Mouse (Mus musculus): ENCODE data around the gene Aldoc. TPM values are rescaled to one million over a fixed set of nuclear protein-coding genes. Genes with fewer than 3 reads are reported as not detected.

The Aldoc gene
- total RNA-seq, 4 experiments from 2014 or later, result 0.75 to 1.8 (median 1.3) TPM

DNA sequence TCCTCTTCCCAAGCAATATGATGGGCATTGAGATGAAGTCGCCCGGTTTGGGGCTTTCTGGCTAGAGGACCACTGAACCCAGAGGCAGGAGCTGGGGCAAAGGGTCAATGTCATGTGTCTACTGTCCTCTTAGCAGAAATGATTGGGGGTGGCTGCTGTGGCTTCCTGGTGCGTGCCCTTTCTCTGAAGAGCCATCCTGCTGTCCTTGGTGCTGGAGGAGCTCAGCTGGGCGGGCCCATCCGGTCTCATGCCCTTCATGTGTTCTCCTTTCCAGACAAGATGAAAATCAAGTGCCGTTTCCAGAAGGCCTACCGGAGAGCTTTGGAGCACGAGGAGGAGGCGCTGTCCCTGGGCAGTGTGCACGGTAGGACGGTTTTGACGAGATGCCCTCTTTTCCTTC, 9.9 kb downstream of the Aldoc start:
- no peak for DNase-seq (ENCODE audit: low spot score)

DNA sequence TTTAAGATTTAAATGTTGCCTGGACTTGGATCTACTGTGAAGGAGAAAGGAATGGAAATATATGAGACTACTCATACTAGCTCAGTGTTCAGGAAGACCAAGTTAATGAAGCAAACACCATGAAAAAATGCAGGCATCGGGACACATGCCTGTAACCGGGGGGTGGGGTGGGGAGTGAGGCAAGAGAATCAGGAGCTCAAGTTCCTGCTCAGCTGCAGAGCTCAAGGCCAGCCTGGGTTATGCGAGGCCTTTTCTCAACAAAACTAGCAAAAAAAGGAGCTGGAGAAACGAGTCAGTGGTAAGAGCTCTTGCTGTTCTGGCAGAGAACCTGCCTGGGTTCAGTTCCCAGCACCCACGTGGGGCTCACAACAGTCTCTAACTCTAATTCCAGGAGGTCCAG, 11.2 kb downstream of the Aldoc start:
- DNase-seq (ENCODE audit: low spot score), result no peak

DNA sequence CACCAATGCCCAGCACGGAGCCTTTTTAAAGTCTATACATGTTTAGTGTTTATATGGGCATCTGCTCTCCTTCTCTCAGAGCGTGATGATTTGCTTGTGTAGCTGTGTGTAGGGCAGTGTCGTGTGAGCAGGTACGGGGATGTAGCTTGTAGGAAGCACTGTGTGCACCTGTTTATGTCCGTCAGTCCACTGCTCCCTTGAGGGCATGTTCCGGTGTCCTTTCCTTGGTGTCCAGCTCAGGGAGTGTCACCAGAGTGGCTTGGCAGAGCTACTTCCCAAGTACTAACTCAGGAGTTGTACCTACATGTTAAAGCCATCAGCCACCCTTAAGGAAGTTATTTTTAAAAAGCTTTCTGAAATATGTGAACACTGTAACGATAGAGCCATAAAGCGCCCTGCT, 14.3 kb downstream of the Aldoc start:
- DNase-seq (ENCODE audit: low spot score), result no peak

DNA sequence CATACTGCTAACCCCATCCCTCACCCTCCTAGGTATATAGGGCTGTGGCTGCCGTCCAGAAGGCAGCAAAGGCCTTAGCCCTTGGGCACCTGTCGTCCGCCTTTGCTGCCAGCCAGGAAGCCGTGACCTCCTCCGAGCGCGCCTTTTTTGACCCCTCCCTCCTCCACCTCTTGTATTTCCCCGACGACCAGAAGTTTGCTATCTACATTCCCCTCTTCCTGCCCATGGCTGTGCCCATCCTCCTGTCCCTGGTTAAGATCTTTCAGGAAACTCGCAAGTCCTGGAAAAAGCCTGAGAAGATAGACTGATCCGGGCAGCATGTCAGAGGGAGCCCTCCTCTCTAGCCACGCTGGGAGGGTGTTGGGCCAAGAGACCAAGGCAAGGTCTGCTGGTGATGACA, 18.9 kb downstream of the Aldoc start:
- no peak for DNase-seq (ENCODE audit: low spot score)

DNA sequence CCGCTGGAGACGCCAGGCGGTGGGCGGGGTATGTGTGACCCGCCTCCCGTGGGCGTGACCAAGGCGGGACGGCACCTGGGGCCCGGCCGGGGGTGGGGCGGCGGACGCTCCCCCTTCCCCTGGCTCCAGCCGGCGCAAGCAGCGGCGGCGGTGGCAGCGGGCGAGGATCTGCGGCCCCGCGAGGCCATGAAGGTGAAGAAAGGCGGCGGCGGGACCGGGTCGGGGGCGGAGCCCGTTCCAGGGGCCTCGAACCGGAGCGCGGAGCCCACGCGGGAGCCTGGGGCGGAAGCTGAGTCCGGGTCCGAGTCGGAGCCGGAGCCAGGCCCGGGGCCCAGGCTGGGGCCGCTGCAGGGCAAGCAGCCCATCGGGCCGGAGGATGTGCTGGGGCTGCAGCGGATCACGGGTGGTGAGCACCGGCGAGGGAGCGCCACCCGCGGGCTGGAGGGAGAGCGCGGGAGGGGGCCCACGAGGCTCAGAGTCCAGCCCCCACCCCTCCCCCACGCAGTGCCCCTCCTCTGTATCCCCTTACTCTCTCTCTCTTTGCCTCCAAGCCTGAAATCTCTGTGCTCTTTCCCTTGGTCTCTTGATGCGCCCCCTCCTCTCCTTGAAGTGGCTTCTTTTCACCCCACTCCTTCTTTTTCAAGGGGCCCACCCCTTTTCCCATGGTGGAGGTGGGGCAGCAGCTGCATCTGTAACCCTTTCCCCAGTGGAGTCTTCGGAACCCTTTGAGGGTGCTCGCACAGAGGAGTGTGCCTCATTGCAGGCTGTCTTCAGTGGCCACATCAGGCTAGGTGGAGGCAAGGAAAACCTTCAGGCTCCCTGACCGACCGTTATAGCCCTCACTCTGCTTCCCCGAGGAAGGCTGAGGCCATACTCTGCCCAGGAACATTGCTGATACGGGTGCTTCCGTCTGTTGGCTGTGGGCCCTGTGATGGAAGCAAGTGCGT, 20.9 kb downstream of the Aldoc start, which contains the start of gene Unc119:
Gene Unc119, plus strand, starts transcription at position 102 of the 947 bp plus-strand sequence.
- DNase-seq (ENCODE audit: low spot score), result peak; percentile 60

- no peak for DNase-seq (ENCODE audit: low spot score)
Measured at GRCm38 (mm10) chr11:78344328-78344889, 21.6 kb downstream of the Aldoc start.

DNA sequence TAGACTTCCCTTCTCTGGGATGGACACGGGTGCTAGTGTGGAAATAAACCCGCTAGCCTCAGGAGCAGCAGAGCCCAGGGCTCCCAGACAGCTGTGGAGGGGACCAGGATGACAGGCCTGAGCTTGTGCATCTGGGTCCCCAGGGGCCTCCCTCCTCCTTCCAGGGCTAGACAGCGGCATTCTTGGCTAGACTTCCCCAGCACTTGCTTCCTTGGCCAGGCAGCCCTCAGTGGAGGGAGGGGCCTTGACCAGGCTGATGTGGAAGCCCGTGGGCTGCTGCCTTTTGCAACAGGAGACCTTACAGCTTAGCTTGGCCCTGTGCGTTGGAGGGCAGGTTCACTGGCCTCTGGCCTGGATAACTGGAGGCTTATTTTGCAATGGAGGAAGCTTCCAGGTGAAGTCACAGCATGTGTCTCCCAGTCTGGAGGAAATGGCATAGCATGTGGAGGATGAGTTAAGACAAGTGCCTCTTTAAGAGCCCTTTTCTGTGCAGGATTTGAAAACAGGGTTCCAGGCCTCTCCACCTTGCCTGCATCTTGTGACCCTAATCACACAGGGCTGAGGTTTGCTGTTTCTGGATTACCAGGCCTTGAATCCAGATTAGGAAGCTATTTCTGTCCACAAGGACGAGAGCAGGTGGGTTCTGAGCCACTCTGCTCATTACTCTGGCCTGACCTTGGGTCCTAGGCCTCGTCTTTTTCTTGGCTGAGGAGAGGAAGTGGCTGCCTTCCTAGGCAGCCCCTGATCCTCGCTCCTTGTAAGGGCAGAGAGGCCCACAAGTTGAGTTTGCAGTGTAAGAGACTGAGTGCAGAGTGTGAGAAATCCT, 22.3 kb downstream of the Aldoc start:
- DNase-seq (ENCODE audit: low spot score), result peak; percentile 52

DNA sequence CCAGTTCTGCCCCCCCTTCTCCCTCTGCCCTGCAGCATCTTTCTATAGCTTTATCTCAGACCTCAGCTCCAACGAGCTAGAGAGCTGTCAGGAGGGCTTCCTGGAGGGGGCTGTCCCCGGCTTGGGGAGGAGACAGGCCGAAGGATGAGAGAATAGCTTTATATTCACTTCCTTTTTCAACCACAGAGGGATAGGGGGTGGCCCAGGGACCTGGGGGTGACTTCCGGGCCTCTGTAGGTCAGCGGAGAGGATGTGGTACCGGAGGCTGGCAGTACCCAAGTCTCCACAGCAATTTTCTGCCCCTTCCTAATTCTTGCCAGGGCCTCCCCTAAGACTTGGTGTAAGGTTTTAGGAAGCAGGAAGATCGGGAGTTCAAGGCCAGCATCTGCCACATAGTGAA, 23.0 kb downstream of the Aldoc start:
- no peak for DNase-seq (ENCODE audit: low spot score)

DNA sequence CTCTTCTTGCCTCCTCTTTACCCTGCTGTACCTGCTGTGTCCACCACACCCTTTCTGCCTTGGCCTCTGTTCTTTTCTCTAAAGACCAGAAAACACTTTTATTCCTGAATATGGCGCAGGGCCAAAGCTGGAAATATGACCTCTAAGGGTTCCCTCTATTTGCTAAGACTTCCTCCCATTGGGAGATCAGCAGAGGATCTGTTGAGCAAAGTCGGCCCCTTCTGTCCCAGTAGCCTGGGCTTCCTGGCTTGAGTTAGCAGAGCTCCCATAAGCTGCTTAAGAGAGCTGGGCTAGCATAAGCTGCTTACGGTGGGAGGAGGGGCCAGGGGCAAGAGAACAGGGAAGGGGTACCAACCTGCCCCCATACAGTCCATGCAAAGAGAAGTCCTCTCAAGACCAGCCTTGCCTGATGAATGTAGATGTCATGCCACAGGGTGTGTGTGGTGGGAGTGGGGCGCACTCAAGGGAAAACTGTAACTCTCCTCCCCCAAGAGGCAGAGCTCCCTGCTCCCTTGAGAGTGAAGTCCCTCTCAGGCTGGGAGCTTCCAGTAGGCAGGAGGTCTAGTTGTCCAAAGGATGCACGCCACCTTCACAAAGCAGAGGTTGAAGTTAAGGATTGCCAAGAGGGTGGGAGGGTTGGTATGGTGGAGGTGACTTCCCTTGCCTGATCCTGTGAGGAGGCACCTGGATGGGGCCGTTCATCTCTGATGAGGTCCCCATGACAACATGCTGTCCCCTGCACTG, 23.7 kb downstream of the Aldoc start:
- DNase-seq (ENCODE audit: low spot score), result no peak

DNA sequence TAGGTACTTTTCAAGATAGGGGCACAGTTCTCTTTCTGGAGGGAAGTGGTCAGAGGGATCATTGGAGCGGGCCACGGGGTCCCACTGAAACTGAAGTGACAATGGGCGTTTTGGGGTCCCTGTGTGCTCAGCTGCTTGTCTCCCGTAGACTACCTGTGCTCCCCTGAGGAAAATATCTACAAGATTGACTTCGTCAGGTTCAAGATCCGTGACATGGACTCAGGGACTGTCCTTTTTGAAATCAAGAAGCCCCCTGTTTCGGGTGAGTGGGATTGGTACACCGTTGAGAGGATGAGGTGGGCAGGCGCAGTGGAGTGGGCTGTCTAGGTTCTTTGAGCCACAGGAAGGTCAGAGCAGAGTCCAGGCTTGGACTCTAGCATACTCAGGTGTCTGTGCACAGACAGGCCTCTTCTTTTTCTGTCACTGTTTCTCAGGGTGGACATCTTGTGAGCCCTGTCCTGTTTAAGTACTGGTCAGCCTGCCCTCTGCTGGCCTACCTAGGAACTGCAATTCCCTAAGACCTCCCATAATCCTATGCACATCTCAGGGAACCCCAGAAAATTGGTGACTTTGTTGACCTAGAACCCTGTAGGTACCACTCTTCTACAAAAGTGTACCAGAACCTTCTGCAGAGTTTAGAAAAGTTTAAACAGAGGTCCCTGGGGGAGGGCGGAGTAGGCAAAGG, 24.4 kb downstream of the Aldoc start:
- peak; percentile 70 for DNase-seq (ENCODE audit: low spot score)

DNA sequence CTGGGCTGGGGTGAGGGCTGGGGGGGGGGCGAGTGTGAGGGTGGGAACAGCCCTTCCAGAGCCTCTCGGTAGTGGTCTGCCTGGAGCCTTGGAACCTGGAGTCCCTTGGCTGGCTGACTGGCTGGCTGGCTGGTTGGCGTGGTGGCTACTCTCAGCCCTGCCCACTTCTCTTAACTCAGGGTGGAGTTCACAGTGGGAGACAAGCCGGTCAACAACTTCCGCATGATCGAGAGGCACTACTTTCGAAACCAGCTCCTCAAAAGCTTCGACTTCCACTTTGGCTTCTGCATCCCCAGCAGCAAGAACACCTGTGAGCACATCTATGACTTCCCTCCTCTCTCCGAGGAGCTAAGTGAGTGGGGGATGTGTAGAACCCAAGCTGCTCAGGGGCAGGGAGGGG, 25.1 kb downstream of the Aldoc start:
- no peak for DNase-seq (ENCODE audit: low spot score)

DNA sequence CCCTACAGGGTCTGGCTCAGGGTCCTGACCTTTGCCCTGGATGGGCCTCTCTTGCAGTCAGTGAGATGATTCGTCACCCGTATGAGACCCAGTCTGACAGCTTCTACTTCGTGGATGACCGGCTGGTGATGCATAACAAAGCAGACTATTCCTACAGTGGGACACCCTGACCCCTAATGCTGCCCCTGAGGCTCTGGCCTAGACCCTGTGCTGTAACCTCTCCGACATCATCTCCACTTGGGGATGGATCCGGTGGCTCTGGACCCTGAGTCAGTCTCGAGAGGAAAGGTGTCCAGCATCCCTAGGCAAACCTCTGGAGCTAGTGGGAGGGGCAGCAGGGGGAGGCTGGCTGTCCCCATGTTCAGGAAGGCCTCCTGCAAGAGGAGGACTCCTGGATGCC, 25.7 kb downstream of the Aldoc start:
- DNase-seq (ENCODE audit: low spot score), result no peak

DNA sequence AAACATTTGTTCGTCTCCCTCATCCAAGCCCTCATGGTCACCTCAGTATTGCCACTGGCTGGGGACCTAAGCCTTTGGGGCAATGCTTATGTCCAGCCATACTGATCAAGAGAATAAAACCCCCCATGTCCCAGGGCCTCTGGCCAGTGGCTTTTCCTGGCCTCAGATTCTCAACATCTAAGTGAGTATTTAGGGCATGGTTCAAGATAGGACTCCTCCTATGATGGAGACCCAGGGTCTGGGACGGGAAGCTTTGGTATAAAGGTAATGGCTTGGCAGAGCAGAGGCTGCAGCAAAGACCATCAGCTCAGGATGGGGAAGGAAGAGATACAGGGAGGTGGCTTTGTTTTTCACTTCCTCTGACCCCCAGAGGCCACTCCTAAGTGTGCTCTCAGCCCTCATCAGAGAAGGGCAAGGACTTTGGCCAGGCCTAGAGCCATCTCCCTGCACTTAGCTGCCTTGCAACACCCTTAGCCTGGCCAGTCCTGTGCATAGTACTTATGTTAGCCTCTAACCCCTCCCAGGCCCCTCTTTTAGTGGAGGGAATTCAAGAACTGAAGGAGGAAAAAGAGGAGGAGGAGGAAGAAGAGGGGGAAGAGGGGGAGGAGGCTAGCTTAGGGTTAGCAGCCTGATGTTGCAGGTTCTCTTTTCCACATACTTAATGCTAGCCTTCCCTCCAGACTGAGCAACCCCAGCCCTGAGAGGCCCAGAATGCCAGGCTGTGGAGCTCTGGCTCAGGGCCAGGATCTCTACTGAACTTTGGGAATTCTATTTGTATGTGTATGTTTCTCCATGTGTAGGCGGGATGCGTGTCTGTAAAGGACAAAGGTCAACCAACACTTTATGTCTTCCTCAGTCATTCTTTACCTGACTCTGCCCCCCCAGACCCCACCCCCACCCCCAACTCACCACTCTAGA, 26.9 kb downstream of the Aldoc start:
- DNase-seq (ENCODE audit: low spot score), result no peak

GRCm38 (mm10) chr11:78353081-78353480, 30.3 kb downstream of the Aldoc start:
- no peak for DNase-seq (ENCODE audit: low spot score)

- DNase-seq (ENCODE audit: low spot score), result no peak
Measured at GRCm38 (mm10) chr11:78354905-78355304, 32.1 kb downstream of the Aldoc start.

- DNase-seq (ENCODE audit: low spot score), result no peak
Measured at GRCm38 (mm10) chr11:78355471-78356238, 32.9 kb downstream of the Aldoc start.

- no peak for DNase-seq (ENCODE audit: low spot score)
Measured at GRCm38 (mm10) chr11:78358330-78359007, 35.7 kb downstream of the Aldoc start.

- DNase-seq (ENCODE audit: low spot score), result no peak
Measured at GRCm38 (mm10) chr11:78360125-78360788, 37.5 kb downstream of the Aldoc start.

Measured in heart, adult 8-10 months (tissue).